Mouse (Mus musculus) megakaryocyte, embryonic 14.5 days (primary cell): ENCODE measurements around the gene Zfp330.

ENCODE experiments used
- FLI1 ChIP-seq: IDR thresholded peaks from 2 replicates; pipeline ENCODE4 v1.6.1; 2012; ENCODE audit warnings: low read length, inconsistent platforms, mixed read lengths
- GATA1 ChIP-seq: IDR thresholded peaks from 3 replicates; pipeline ENCODE4 v1.6.1; 2012; ENCODE audit warnings: mixed read lengths, low read length, inconsistent platforms, borderline replicate concordance

- TF ChIP-seq GATA1 (no peak), FLI1 (no peak)
Measured at GRCm38 (mm10) chr8:82770886-82771285, 3.1 kb downstream of the Zfp330 start.
